8 mouse cellular contexts compared by ENCODE assay signal in the genomic region with DNA sequence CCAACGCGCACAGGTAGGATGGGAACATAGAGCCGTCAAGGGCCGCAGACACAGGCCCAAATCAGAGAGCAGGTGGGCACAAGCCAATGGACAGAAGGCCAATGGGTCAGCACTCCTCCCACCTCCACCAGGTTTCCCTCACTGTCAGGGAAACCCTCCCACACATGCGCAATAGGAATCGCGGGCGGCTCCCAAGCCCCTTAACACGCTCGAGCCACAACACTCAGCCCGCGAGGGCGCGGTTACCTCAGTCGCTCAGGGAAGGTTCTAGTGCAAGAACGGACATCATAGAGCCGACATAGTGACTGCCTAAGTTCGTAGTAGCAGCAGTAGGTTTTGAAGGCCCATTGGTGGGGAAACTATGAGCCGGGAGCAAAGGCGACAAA. TPM values are rescaled to one million over a fixed set of nuclear protein-coding genes. Genes with fewer than 3 reads are reported as not detected.
DNase-seq lines count a peak whose midpoint lies in the region; ATAC-seq and TF ChIP-seq lines count a peak whose summit lies in the region.

No protein-coding gene starts in this region.

- peaks cover 15% of the 10 kb centered on the region; the same call in 1 of the 2 replicates for H3K36me3 ChIP-seq in heart, embryonic 12.5 days
- no peaks in the 10 kb centered on the region for H3K36me3 ChIP-seq in kidney, postnatal 0 days (ENCODE audit: insufficient read depth, low read length)
- no peaks in the 10 kb centered on the region; the same call in 1 of the 2 replicates for H3K36me3 ChIP-seq in liver, embryonic 11.5 days (ENCODE audit: control insufficient read depth, insufficient read depth, low read length)
- no peaks in the 10 kb centered on the region for H3K36me3 ChIP-seq in myocyte (ENCODE audit: control insufficient read depth, insufficient read depth)
- no peaks in the 10 kb centered on the region; the same call in 1 of the 2 replicates for H3K36me3 ChIP-seq in testis, adult 2 months (ENCODE audit: control insufficient read depth, insufficient read depth, low read length)

- H3K9ac ChIP-seq in heart, embryonic 12.5 days = peak overlapping the region; percentile 69
- H3K9ac ChIP-seq in kidney, postnatal 0 days (ENCODE audit: low read depth, low read length) = peak overlapping the region; percentile 85
- peak overlapping the region; percentile 73 for H3K9ac ChIP-seq in liver, embryonic 11.5 days (ENCODE audit: low read depth, low read length)

- peak; percentile 85 for ATAC-seq in erythroid progenitor cell, adult 5-6 weeks (replicated peaks; ENCODE audit: low FRiP score, poor library complexity, severe bottlenecking)
- peak; percentile 78 for ATAC-seq in heart, embryonic 12.5 days (ENCODE audit: insufficient number of reproducible peaks, low FRiP score)
- peak; percentile 71 for ATAC-seq in kidney, postnatal 0 days (replicated peaks; ENCODE audit: low FRiP score, low read depth)
- peak; percentile 73 for ATAC-seq in liver, embryonic 11.5 days (replicated peaks; ENCODE audit: low FRiP score)

- under 1% methylated on average over 20 of the region's 20 CpGs for WGBS in heart, embryonic 12.5 days
- WGBS in kidney, postnatal 0 days = under 1% methylated on average over 20 of the region's 20 CpGs
- 1% methylated on average over 20 of the region's 20 CpGs for WGBS in liver, embryonic 11.5 days

- DNase-seq in ES-CJ7 (ENCODE audit: low read depth, low spot score) = peak; percentile 82
- peak; percentile 68 for DNase-seq in c-Kit-negative CD71-positive TER-119-positive erythroid progenitor cells, embryonic 14.5 days (ENCODE audit: low read depth, low spot score)
- peak; percentile 85 for DNase-seq in kidney, postnatal 0 days (ENCODE audit: low spot score)
- peak; percentile 63 for DNase-seq in liver, embryonic 11.5 days (ENCODE audit: low spot score)

- peak overlapping the region; percentile 95 for H3K27ac ChIP-seq in heart, embryonic 12.5 days (ENCODE audit: poor library complexity, severe bottlenecking)
- H3K27ac ChIP-seq in kidney, postnatal 0 days = peak overlapping the region; percentile 96
- H3K27ac ChIP-seq in liver, embryonic 11.5 days (ENCODE audit: low read depth, low read length) = peak overlapping the region; percentile 91
- peak overlapping the region; percentile 92 for H3K27ac ChIP-seq in testis, adult 2 months (ENCODE audit: control insufficient read depth, insufficient read depth, low read depth, low read length)

- H3K4me1 ChIP-seq in heart, embryonic 12.5 days (replicated peaks) = peaks cover 16% of the 10 kb centered on the region
- H3K4me1 ChIP-seq in kidney, postnatal 0 days (replicated peaks; ENCODE audit: insufficient read depth, low read length) = peaks cover 6% of the 10 kb centered on the region; the same call in 1 of the 2 replicates
- no peaks in the 10 kb centered on the region; the same call in 1 of the 2 replicates for H3K4me1 ChIP-seq in liver, embryonic 11.5 days (replicated peaks; ENCODE audit: control insufficient read depth, insufficient read depth, low read length)
- peaks cover 3% of the 10 kb centered on the region; the same call in 1 of the 2 replicates for H3K4me1 ChIP-seq in testis, adult 2 months (ENCODE audit: control insufficient read depth, insufficient read depth, low read length)

- TF ChIP-seq POLR2A in myocyte (IDR thresholded peaks at IDR 0.05; ENCODE audit: insufficient read length, low read depth) = peak; percentile 54
- TF ChIP-seq POLR2A in testis, adult 2 months (IDR thresholded peaks at IDR 0.05; ENCODE audit: control insufficient read depth, low read depth, low read length) = peak; percentile 45; the same call in 1 of the 2 replicates

- no peaks in the 10 kb centered on the region for H3K27me3 ChIP-seq in heart, embryonic 12.5 days (replicated peaks)
- H3K27me3 ChIP-seq in kidney, postnatal 0 days (ENCODE audit: insufficient read depth, low read length) = no peaks in the 10 kb centered on the region
- no peaks in the 10 kb centered on the region for H3K27me3 ChIP-seq in liver, embryonic 11.5 days (replicated peaks; ENCODE audit: control insufficient read depth, insufficient read depth, low read length)
- no peaks in the 10 kb centered on the region for H3K27me3 ChIP-seq in myocyte (ENCODE audit: control insufficient read depth, insufficient read depth, insufficient read length)
- H3K27me3 ChIP-seq in testis, adult 2 months (ENCODE audit: control insufficient read depth, insufficient read depth, low read length) = no peaks in the 10 kb centered on the region

- H3ac ChIP-seq in myocyte (ENCODE audit: control insufficient read depth, insufficient read length) = peak overlapping the region; percentile 87

- peak overlapping the region; percentile 82 for H3K4me2 ChIP-seq in heart, embryonic 12.5 days
- peak overlapping the region; percentile 82 for H3K4me2 ChIP-seq in kidney, postnatal 0 days (ENCODE audit: low read length)
- H3K4me2 ChIP-seq in liver, embryonic 11.5 days = peak overlapping the region; percentile 92
- peak overlapping the region; percentile 94 for H3K4me2 ChIP-seq in myocyte (ENCODE audit: low read depth)

- peak overlapping the region; percentile 99 for H3K4me3 ChIP-seq in heart, embryonic 12.5 days
- H3K4me3 ChIP-seq in kidney, postnatal 0 days (replicated peaks; ENCODE audit: low read depth, low read length) = peak overlapping the region; percentile 91
- peak overlapping the region; percentile 92 for H3K4me3 ChIP-seq in liver, embryonic 11.5 days (ENCODE audit: low read depth, low read length)
- H3K4me3 ChIP-seq in myocyte = peak overlapping the region; percentile 92
- H3K4me3 ChIP-seq in testis, adult 2 months (ENCODE audit: control insufficient read depth, low read depth, low read length) = peak overlapping the region; percentile 90

- peaks cover 36% of the 10 kb centered on the region for H3K79me2 ChIP-seq in myocyte (ENCODE audit: control insufficient read depth, insufficient read depth)

- no peak for TF ChIP-seq CTCF in kidney, postnatal 0 days (IDR thresholded peaks at IDR 0.05; ENCODE audit: low read depth)
- no peak; the same call in 1 of the 2 replicates for TF ChIP-seq CTCF in testis, adult 2 months (IDR thresholded peaks at IDR 0.05; ENCODE audit: control insufficient read depth, insufficient read depth, insufficient replicate concordance, low read depth, low read length)

- no peaks in the 10 kb centered on the region for H3K9me3 ChIP-seq in heart, embryonic 12.5 days (replicated peaks)
- H3K9me3 ChIP-seq in kidney, postnatal 0 days (replicated peaks; ENCODE audit: low read length) = no peaks in the 10 kb centered on the region
- no peaks in the 10 kb centered on the region for H3K9me3 ChIP-seq in liver, embryonic 11.5 days (ENCODE audit: control insufficient read depth, low read length)

TF ChIP-seq in myocyte, 11 proteins besides CTCF, POLR2A, EP300 and RAD21:
- TF ChIP-seq SRF (IDR thresholded peaks at IDR 0.05; ENCODE audit: control insufficient read depth, insufficient read length, low read depth) (peak; percentile 7), TCF12 (IDR thresholded peaks at IDR 0.05; ENCODE audit: insufficient read depth, poor library complexity, severe bottlenecking) (no peak), MYOD1 (IDR thresholded peaks at IDR 0.05; ENCODE audit: control insufficient read depth in 1 of 3, insufficient read length in 2 of 3, low read depth in 2 of 3) (no peak)

RNA-seq across cellular contexts. Expression of a gene that starts 0.4 kb away (rescaled TPM):
- 7.9 and 8.8 TPM in 2 replicates for total RNA-seq in erythroid progenitor cell, adult 5-6 weeks (2015; ENCODE audit: low replicate concordance)
- 1.7 and 7.7 TPM in 2 replicates for total RNA-seq in erythroid progenitor cell, adult 5-6 weeks (2017; ENCODE audit: low replicate concordance)
- 15.2 and 19.6 TPM in 2 replicates for polyA plus RNA-seq in heart, embryonic 12.5 days (2016; fragmentation: Nextera tagmentation; extraction: Ambion mirVana)
- polyA plus RNA-seq in kidney, postnatal 0 days (2015; fragmentation: Nextera tagmentation; extraction: Ambion mirVana) = 22.9 and 24.2 TPM in 2 replicates
- 9.7 and 12.4 TPM in 2 replicates for polyA plus RNA-seq in liver, embryonic 11.5 days (2014; fragmentation: Nextera tagmentation; extraction: Ambion mirVana)
- polyA plus RNA-seq in myocyte (2012; fragmentation: generic; extraction: Trizol) = 2.5 TPM
- polyA plus RNA-seq in testis, adult 2 months (2012; rRNA removed) = 47.7 and 65.0 TPM in 2 replicates

RNA-seq across cellular contexts. Expression of a gene that starts 0.5 kb away (rescaled TPM):
- 20.9 and 28.1 TPM in 2 replicates for total RNA-seq in erythroid progenitor cell, adult 5-6 weeks (2015; ENCODE audit: low replicate concordance)
- total RNA-seq in erythroid progenitor cell, adult 5-6 weeks (2017; ENCODE audit: low replicate concordance) = 13.5 and 16.9 TPM in 2 replicates
- 31.2 and 35.0 TPM in 2 replicates for polyA plus RNA-seq in heart, embryonic 12.5 days (2016; fragmentation: Nextera tagmentation; extraction: Ambion mirVana)
- polyA plus RNA-seq in kidney, postnatal 0 days (2015; fragmentation: Nextera tagmentation; extraction: Ambion mirVana) = 40.2 and 40.4 TPM in 2 replicates
- polyA plus RNA-seq in liver, embryonic 11.5 days (2014; fragmentation: Nextera tagmentation; extraction: Ambion mirVana) = 39.5 and 42.0 TPM in 2 replicates
- polyA plus RNA-seq in myocyte (2012; fragmentation: generic; extraction: Trizol) = 19.2 TPM
- 9.6 and 11.2 TPM in 2 replicates for polyA plus RNA-seq in testis, adult 2 months (2012; rRNA removed)

Comparison
In these comparisons a context has a peak if more than half of its experiments do, and no peak if none do; other contexts are left out.
1. Peak in every context shown above with its lines: DNase-seq, ATAC-seq, H3K4me3 ChIP-seq and H3K27ac ChIP-seq.